25 mouse cellular contexts compared by ENCODE assay signal in genomic region chr6:42376504-42377019, GRCm38 (mm10). TPM values are rescaled to one million over a fixed set of nuclear protein-coding genes. Genes with fewer than 3 reads are reported as not detected.
DNase-seq lines count a peak whose midpoint lies in the region; ATAC-seq and TF ChIP-seq lines count a peak whose summit lies in the region.
"Had no signal": no experiment of that assay in that cellular context is flagged by ENCODE, and none has a peak within 500 bp of the region (broad histone marks: within the 10 kb centered on the region; RNA-seq: fewer than 3 reads in every experiment).

No protein-coding gene starts in this region.

- TF ChIP-seq CTCF in lung, postnatal 0 days (IDR thresholded peaks at IDR 0.05): no peak

- no peak for ATAC-seq in heart, embryonic 14.5 days (ENCODE audit: insufficient number of reproducible peaks, insufficient read depth, low FRiP score, low read depth)
- ATAC-seq in lung, postnatal 0 days: no peak
- ATAC-seq in activated CD4-positive, CD25-positive, alpha-beta regulatory T cell, adult 4 months: peak; percentile 41
- peak; percentile 25 for ATAC-seq in megakaryocyte progenitor cell, adult 5-6 weeks (replicated peaks; ENCODE audit: poor library complexity)
- ATAC-seq: hindbrain, postnatal 0 days; midbrain, embryonic 16.5 days had no signal

- peak overlapping the region; percentile 12; the same call in 1 of the 2 replicates for H3K9ac ChIP-seq in heart, embryonic 14.5 days (ENCODE audit: low read length)
- H3K9ac ChIP-seq in lung, postnatal 0 days (replicated peaks; ENCODE audit: low read depth): 0 out of 2 replicates have a peak overlapping the region, but pooled peaks have one; percentile 3
- H3K9ac ChIP-seq: embryonic facial prominence, embryonic 12.5 days; limb, embryonic 13.5 days; liver, embryonic 15.5 days had no signal

- H3K27ac ChIP-seq in heart, embryonic 14.5 days (replicated peaks in 1 of 2; ENCODE audit: control insufficient read depth in 1 of 2, insufficient read depth in 1 of 2, low read depth in 2 of 2, low read length in 2 of 2): peak overlapping the region in 1 of 2 experiments; percentile 71; a peak in 2 of 4 replicates
- peak overlapping the region; percentile 28; the same call in 1 of the 2 replicates for H3K27ac ChIP-seq in lung, postnatal 0 days (ENCODE audit: low read length)
- H3K27ac ChIP-seq: embryonic facial prominence, embryonic 12.5 days; forebrain, embryonic 10.5 days; hindbrain, postnatal 0 days; limb, embryonic 13.5 days; liver, embryonic 15.5 days had no signal

- peaks cover 19 to 43% of the 10 kb centered on the region in 2 experiments for H3K4me1 ChIP-seq in heart, embryonic 14.5 days (ENCODE audit: control insufficient read depth in 2 of 2, insufficient read depth in 2 of 2, low read length in 2 of 2)
- peaks cover 18% of the 10 kb centered on the region for H3K4me1 ChIP-seq in lung, postnatal 0 days (ENCODE audit: insufficient read depth, low read depth, low read length)

- no peaks in the 10 kb centered on the region for H3K36me3 ChIP-seq in heart, embryonic 14.5 days (ENCODE audit: control insufficient read depth, insufficient read depth, low read length)
- H3K36me3 ChIP-seq in lung, postnatal 0 days (ENCODE audit: insufficient read depth, low read length): no peaks in the 10 kb centered on the region
- H3K36me3 ChIP-seq: embryonic facial prominence, embryonic 12.5 days; forebrain, embryonic 10.5 days; G1E; limb, embryonic 13.5 days; liver, embryonic 15.5 days had no signal

- H3K4me3 ChIP-seq in heart, embryonic 14.5 days (ENCODE audit: control insufficient read depth in 1 of 2, insufficient read depth in 1 of 2, low read depth in 1 of 2, low read length in 2 of 2): no peak overlapping the region
- H3K4me3 ChIP-seq in lung, postnatal 0 days (ENCODE audit: low read depth, low read length): no peak overlapping the region
- H3K4me3 ChIP-seq: embryonic facial prominence, embryonic 12.5 days; forebrain, embryonic 10.5 days; limb, embryonic 13.5 days; liver, embryonic 15.5 days had no signal

- no peaks in the 10 kb centered on the region for H3K9me3 ChIP-seq in heart, embryonic 14.5 days (ENCODE audit: control insufficient read depth, low read length)
- H3K9me3 ChIP-seq in lung, postnatal 0 days (ENCODE audit: low read length): no peaks in the 10 kb centered on the region
- H3K9me3 ChIP-seq: embryonic facial prominence, embryonic 12.5 days; forebrain, embryonic 10.5 days; G1E; limb, embryonic 13.5 days; liver, embryonic 15.5 days had no signal

- no peaks in the 10 kb centered on the region for H3K27me3 ChIP-seq in heart, embryonic 14.5 days (ENCODE audit: control insufficient read depth, insufficient read depth, low read length)
- H3K27me3 ChIP-seq in lung, postnatal 0 days (replicated peaks; ENCODE audit: insufficient read depth, low read length): no peaks in the 10 kb centered on the region
- H3K27me3 ChIP-seq: limb, embryonic 13.5 days had no signal

- WGBS in heart, embryonic 14.5 days: 61% methylated on average over 6 of the region's 6 CpGs
- 82% methylated on average over 6 of the region's 6 CpGs for WGBS in lung, postnatal 0 days

- intact Hi-C loops in heart, postnatal 14 days (cut with DNase I): loop anchor here (5.0 kb wide), 1 partner anchor 56 kb away; the partner anchor contains the start of gene Tas2r126

- no peak overlapping the region for H3K4me2 ChIP-seq in heart, embryonic 14.5 days (ENCODE audit: low read length)
- no peak overlapping the region for H3K4me2 ChIP-seq in lung, postnatal 0 days (replicated peaks; ENCODE audit: low read depth, low read length)
- H3K4me2 ChIP-seq: embryonic facial prominence, embryonic 12.5 days; limb, embryonic 13.5 days; liver, embryonic 15.5 days had no signal

- no peak for DNase-seq in heart, postnatal 14 days
- no peak for DNase-seq in lung, postnatal 0 days (ENCODE audit: low spot score)
- no peak for DNase-seq in lung, postnatal 10 days
- no peak for DNase-seq in adrenal gland, postnatal 4 days (ENCODE audit: low spot score in 2 of 2)
- DNase-seq in ovary, postnatal 10 days (ENCODE audit: low spot score): no peak
- DNase-seq: adrenal gland, adult 8-10 months; cerebellum, adult 2 months; gastrocnemius, postnatal 14 days; kidney, adult 8-10 months; right cerebral cortex, postnatal 25 days; thymus, postnatal 4 days had no signal

- no peak; the same call in 1 of the 2 replicates for TF ChIP-seq EP300 in lung, postnatal 0 days (IDR thresholded peaks at IDR 0.05)

RNA-seq across cellular contexts. Expression of gene Epha1, which starts 3.5 kb away (rescaled TPM):
- polyA plus RNA-seq in heart, embryonic 14.5 days (2014; fragmentation: Nextera tagmentation; extraction: Ambion mirVana): 0.96 and 1.1 TPM in 2 replicates
- under 1 TPM; 0.51 to 0.67 TPM for total RNA-seq in heart, postnatal 14 days (2021)
- polyA plus RNA-seq in lung, postnatal 0 days (2015; fragmentation: Nextera tagmentation; extraction: Ambion mirVana): 21.8 TPM in 2 replicates
- polyA plus RNA-seq in activated CD4-positive, CD25-positive, alpha-beta regulatory T cell, adult 4 months (2017; shearing (Covaris generic)): under 1 TPM in 1 of 2 experiments, not detected in 1; 0.63 TPM
- 0.07 TPM in 1 of 2 replicates, not detected in the other for total RNA-seq in megakaryocyte progenitor cell, adult 5-6 weeks (2015)
- total RNA-seq in megakaryocyte progenitor cell, adult 5-6 weeks (2017): not detected in 2 replicates
- 1 to 10 TPM; 3.2 to 4.9 TPM for total RNA-seq in adrenal gland, postnatal 4 days (2021)
- total RNA-seq: G1E had no signal
- polyA plus RNA-seq: G1E had no signal

RNA-seq across cellular contexts. Expression of gene Tas2r143, which starts 23.5 kb away (rescaled TPM):
- polyA plus RNA-seq in heart, embryonic 14.5 days (2014; fragmentation: Nextera tagmentation; extraction: Ambion mirVana): not detected in 2 replicates
- total RNA-seq in heart, postnatal 14 days (2021): not detected
- polyA plus RNA-seq in lung, postnatal 0 days (2015; fragmentation: Nextera tagmentation; extraction: Ambion mirVana): 0.15 TPM in 1 of 2 replicates, not detected in the other
- polyA plus RNA-seq in activated CD4-positive, CD25-positive, alpha-beta regulatory T cell, adult 4 months (2017; shearing (Covaris generic)): not detected
- total RNA-seq in megakaryocyte progenitor cell, adult 5-6 weeks (2015): not detected in 2 replicates
- total RNA-seq in megakaryocyte progenitor cell, adult 5-6 weeks (2017): 1.1 TPM in 1 of 2 replicates, not detected in the other
- total RNA-seq in adrenal gland, postnatal 4 days (2021): 1 to 10 TPM; 2.7 TPM
- total RNA-seq: hematopoietic stem cell, adult 5-6 weeks; hindbrain, postnatal 0 days; layer of hippocampus, postnatal 14 days; left cerebral cortex, postnatal 10 days had no signal
- polyA plus RNA-seq: embryonic facial prominence, embryonic 12.5 days; forebrain, embryonic 10.5 days; G1E; hindbrain, postnatal 0 days; limb, embryonic 13.5 days; liver, embryonic 15.5 days; midbrain, embryonic 16.5 days had no signal

RNA-seq across cellular contexts. Expression of gene Zyx, which starts 27.1 kb away (rescaled TPM):
- polyA plus RNA-seq in heart, embryonic 14.5 days (2014; fragmentation: Nextera tagmentation; extraction: Ambion mirVana): 167 and 173 TPM in 2 replicates
- total RNA-seq in heart, postnatal 14 days (2021): 10 to 100 TPM; 78.9 to 88.6 TPM
- 166 and 183 TPM in 2 replicates for polyA plus RNA-seq in lung, postnatal 0 days (2015; fragmentation: Nextera tagmentation; extraction: Ambion mirVana)
- 10 to 100 TPM; 62.8 to 78.6 TPM for polyA plus RNA-seq in activated CD4-positive, CD25-positive, alpha-beta regulatory T cell, adult 4 months (2017; shearing (Covaris generic))
- 75.9 and 83.2 TPM in 2 replicates for total RNA-seq in megakaryocyte progenitor cell, adult 5-6 weeks (2015)
- 18.1 and 22.2 TPM in 2 replicates for total RNA-seq in megakaryocyte progenitor cell, adult 5-6 weeks (2017)
- 100 to 1,000 TPM; 106 to 111 TPM for total RNA-seq in adrenal gland, postnatal 4 days (2021)

RNA-seq across cellular contexts. Expression of gene Tas2r135, which starts 28.7 kb away (rescaled TPM):
- polyA plus RNA-seq in heart, embryonic 14.5 days (2014; fragmentation: Nextera tagmentation; extraction: Ambion mirVana): not detected in 2 replicates
- total RNA-seq in heart, postnatal 14 days (2021): under 1 TPM in 1 of 2 experiments, not detected in 1; 0.39 TPM
- polyA plus RNA-seq in lung, postnatal 0 days (2015; fragmentation: Nextera tagmentation; extraction: Ambion mirVana): 0.18 TPM in 1 of 2 replicates, not detected in the other
- under 1 TPM in 1 of 2 experiments, not detected in 1; 0.52 TPM for polyA plus RNA-seq in activated CD4-positive, CD25-positive, alpha-beta regulatory T cell, adult 4 months (2017; shearing (Covaris generic))
- not detected in 2 replicates for total RNA-seq in megakaryocyte progenitor cell, adult 5-6 weeks (2015)
- total RNA-seq in megakaryocyte progenitor cell, adult 5-6 weeks (2017): not detected in 2 replicates
- total RNA-seq in adrenal gland, postnatal 4 days (2021): 1 to 10 TPM; 1.2 to 1.8 TPM
- total RNA-seq: gastrocnemius, postnatal 14 days; hematopoietic stem cell, adult 5-6 weeks; hindbrain, postnatal 0 days; left cerebral cortex, postnatal 10 days had no signal
- polyA plus RNA-seq: embryonic facial prominence, embryonic 12.5 days; forebrain, embryonic 10.5 days; G1E; hindbrain, postnatal 0 days; large intestine, adult 2 months; limb, embryonic 13.5 days; liver, embryonic 15.5 days; midbrain, embryonic 16.5 days had no signal

RNA-seq across cellular contexts. Expression of gene Fam131b, which starts 52.1 kb away (rescaled TPM):
- 0.14 and 0.20 TPM in 2 replicates for polyA plus RNA-seq in heart, embryonic 14.5 days (2014; fragmentation: Nextera tagmentation; extraction: Ambion mirVana)
- 1 to 10 TPM; 1.1 to 1.2 TPM for total RNA-seq in heart, postnatal 14 days (2021)
- not detected in 2 replicates for polyA plus RNA-seq in lung, postnatal 0 days (2015; fragmentation: Nextera tagmentation; extraction: Ambion mirVana)
- not detected for polyA plus RNA-seq in activated CD4-positive, CD25-positive, alpha-beta regulatory T cell, adult 4 months (2017; shearing (Covaris generic))
- not detected in 2 replicates for total RNA-seq in megakaryocyte progenitor cell, adult 5-6 weeks (2015)
- total RNA-seq in megakaryocyte progenitor cell, adult 5-6 weeks (2017): not detected in 2 replicates
- total RNA-seq in adrenal gland, postnatal 4 days (2021): 1 to 10 TPM; 1.3 to 1.5 TPM
- total RNA-seq: hematopoietic stem cell, adult 5-6 weeks had no signal
- polyA plus RNA-seq: liver, embryonic 15.5 days had no signal

Comparison
In these comparisons a context has a peak if more than half of its experiments do, and no peak if none do; other contexts are left out.
1. ATAC-seq: peak in activated CD4-positive, CD25-positive, alpha-beta regulatory T cell, adult 4 months (single experiment) and megakaryocyte progenitor cell, adult 5-6 weeks (single experiment); none in heart, embryonic 14.5 days (single experiment) and lung, postnatal 0 days (single experiment).